Mouse (Mus musculus) spleen, adult 2 months (tissue): Measurements from ENCODE around the gene Gm10681.
"Not testable (repeated sequence)": the region's sequence is repeated elsewhere in the genome, so short reads cannot be mapped to it uniquely, and the experiment has no call there.

ENCODE experiments used
- CTCF ChIP-seq: fragments of 200-500 bp; IDR thresholded peaks from 2 replicates; pipeline ENCODE4 v1.5.1; 2011; ENCODE audit warnings: mild to moderate bottlenecking, inconsistent platforms; ENCODE audit not compliant: insufficient read depth, insufficient read length, insufficient replicate concordance; ENCODE audit errors: extremely low read depth
- POLR2A ChIP-seq: fragments of 200-500 bp; IDR thresholded peaks from 2 replicates; pipeline ENCODE4 v1.6.1; 2011; ENCODE audit warnings: low read depth, low read length, inconsistent platforms

GRCm38 (mm10) chr3:98567717-98568116 is 20.9 kb downstream of the Gm10681 start:
- TF ChIP-seq CTCF, POLR2A: not testable (repeated sequence)
